Mouse (Mus musculus): ENCODE measurements around the gene Ly86. TPM values are rescaled to one million over a fixed set of nuclear protein-coding genes. Genes with fewer than 3 reads are reported as not detected.
A peak's percentile ranks its signal among the peaks of the same experiment; 100 is the strongest.

The Ly86 gene
- polyA plus RNA-seq, 1 experiment from 2014 or later, result 19.1 TPM

DNA sequence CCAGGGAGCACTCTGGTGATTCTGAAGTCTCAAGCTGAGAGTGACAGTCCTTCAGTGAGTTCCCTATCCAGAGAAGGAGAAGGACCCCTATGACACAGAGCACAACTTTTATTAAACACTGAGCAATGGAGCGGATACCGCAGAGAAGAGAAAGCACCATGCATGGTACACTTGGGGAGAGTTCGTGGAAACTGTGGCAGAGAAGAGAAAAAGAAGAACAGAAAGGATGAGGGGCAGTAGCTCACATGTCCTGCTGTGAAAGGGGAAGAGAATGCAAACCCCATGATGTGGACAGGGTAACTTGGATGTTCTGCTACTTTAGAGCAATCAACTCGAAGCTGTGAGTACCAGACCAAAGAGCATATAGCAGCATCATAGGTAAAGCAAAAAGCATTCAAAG lies 14.0 kb upstream of the Ly86 start:
- Histone ChIP-seq H3K4me1 (ENCODE audit: insufficient read depth) (no peaks in the 10 kb centered on the region), H3K36me3 (replicated peaks; ENCODE audit: insufficient read depth, low read length) (no peaks in the 10 kb centered on the region), H3K4me3 (ENCODE audit: low read depth, low read length) (no peak overlapping the region), H3K9me3 (ENCODE audit: low read length) (no peaks in the 10 kb centered on the region), H3K9ac (replicated peaks) (no peak overlapping the region), H3K27me3 (ENCODE audit: insufficient read depth, low read length) (no peaks in the 10 kb centered on the region), H3K4me2 (ENCODE audit: low read depth, low read length) (no peak overlapping the region), H3K27ac (ENCODE audit: low read depth) (no peak overlapping the region)
- 65% methylated on average over 4 of the region's 4 CpGs for WGBS (ENCODE audit: insufficient replicate concordance)
- DNase-seq (no peak), ATAC-seq (no peak)
- TF ChIP-seq CTCF (IDR thresholded peaks at IDR 0.05; ENCODE audit: low read depth) (no peak), EP300 (IDR thresholded peaks at IDR 0.05; ENCODE audit: low read depth) (no peak)

DNA sequence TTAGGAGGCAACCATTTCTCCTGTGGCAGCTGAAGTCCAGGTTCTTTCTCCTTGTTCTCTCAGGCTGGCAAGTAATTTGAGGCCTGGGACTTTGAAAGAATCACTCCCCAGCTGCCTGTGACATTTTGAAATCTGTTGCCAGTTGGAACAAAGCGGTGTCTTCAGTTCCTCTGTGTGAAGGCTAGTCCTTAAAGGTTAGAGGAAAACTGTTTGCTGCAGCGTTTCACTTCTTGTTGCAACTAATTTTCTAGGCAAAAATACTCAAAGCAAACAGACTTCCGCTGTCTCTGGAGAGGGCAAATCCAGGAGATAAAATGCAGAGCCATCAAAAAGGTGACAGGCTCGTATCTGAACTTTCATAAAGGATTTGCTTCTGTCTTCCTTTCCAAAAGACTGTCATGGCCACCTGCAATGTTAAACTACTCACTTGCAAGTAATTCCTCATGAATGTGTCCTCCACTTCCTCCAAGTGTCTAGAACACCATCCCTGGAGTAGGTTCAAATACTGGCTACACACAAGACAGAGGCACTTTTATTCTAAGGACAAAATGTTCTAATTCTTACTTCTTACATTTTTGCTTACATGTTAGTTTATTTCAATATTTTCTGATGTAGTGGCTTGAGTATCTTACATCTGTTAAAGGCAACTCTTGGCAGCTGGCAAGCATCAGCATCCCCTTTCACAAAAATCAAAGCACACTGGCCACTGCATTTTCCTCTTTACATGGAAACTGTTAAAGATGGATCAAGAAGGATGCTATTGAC lies 12.0 kb upstream of the Ly86 start:
- 62% methylated on average over 4 of the region's 4 CpGs for WGBS (ENCODE audit: insufficient replicate concordance)
- Histone ChIP-seq H3K9ac (replicated peaks) (no peak overlapping the region), H3K36me3 (replicated peaks; ENCODE audit: insufficient read depth, low read length) (no peaks in the 10 kb centered on the region), H3K27me3 (ENCODE audit: insufficient read depth, low read length) (no peaks in the 10 kb centered on the region), H3K4me2 (ENCODE audit: low read depth, low read length) (no peak overlapping the region), H3K4me1 (ENCODE audit: insufficient read depth) (no peaks in the 10 kb centered on the region), H3K27ac (ENCODE audit: low read depth) (no peak overlapping the region), H3K9me3 (ENCODE audit: low read length) (no peaks in the 10 kb centered on the region), H3K4me3 (ENCODE audit: low read depth, low read length) (no peak overlapping the region)
- no peak for TF ChIP-seq CTCF (IDR thresholded peaks at IDR 0.05; ENCODE audit: low read depth)
- DNase-seq, result no peak
- ATAC-seq, result no peak

DNA sequence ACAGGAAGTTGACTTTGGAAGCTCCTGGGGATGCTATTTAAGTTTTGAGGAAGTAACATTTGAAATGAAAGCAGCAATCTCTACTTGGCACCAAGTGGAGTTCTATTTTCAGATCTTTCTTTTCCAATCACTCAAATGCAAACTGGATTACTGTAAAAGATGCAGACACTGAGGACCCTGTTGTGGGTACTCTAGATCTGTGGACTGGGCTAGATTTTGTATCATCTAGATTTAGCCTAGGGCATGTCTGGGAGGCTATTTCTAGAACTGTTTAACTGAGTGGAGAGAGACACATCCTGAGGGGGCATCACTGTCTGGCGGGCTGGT lies 11.5 kb upstream of the Ly86 start:
- TF ChIP-seq CTCF (IDR thresholded peaks at IDR 0.05; ENCODE audit: low read depth) (no peak), EP300 (IDR thresholded peaks at IDR 0.05; ENCODE audit: low read depth) (no peak)

DNA sequence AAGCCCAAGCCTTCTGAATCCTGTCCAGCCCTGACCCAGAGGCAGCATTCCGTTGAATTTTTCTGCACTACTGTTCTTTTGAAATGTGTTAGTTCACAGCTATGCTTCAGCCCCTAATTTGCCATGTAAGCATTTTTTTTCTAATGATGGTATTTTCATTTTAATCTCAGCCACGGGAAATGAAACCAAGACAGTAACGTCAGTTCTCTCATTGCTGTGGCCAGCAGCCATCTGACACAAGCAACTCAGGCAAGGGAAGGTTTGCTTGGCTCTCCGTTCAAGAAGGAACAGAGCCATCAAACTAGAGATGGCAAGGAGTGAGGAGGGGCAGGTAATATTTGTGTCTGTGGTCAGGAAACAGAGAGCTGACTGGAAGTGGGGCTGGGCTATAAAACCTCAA lies 7.7 kb upstream of the Ly86 start:
- Histone ChIP-seq H3K4me2 (ENCODE audit: low read depth, low read length) (no peak overlapping the region), H3K27ac (ENCODE audit: low read depth) (peak overlapping the region; percentile 36; the same call in 1 of the 2 replicates), H3K27me3 (ENCODE audit: insufficient read depth, low read length) (no peaks in the 10 kb centered on the region), H3K4me3 (ENCODE audit: low read depth, low read length) (no peak overlapping the region), H3K9ac (replicated peaks) (no peak overlapping the region), H3K9me3 (ENCODE audit: low read length) (no peaks in the 10 kb centered on the region), H3K36me3 (replicated peaks; ENCODE audit: insufficient read depth, low read length) (no peaks in the 10 kb centered on the region), H3K4me1 (ENCODE audit: insufficient read depth) (no peaks in the 10 kb centered on the region)
- 52% methylated on average over 4 of the region's 4 CpGs for WGBS (ENCODE audit: insufficient replicate concordance)
- no peak for ATAC-seq
- DNase-seq, result no peak
- TF ChIP-seq EP300 (IDR thresholded peaks at IDR 0.05; ENCODE audit: low read depth) (no peak), CTCF (IDR thresholded peaks at IDR 0.05; ENCODE audit: low read depth) (no peak)

More for the DNA sequence above, 11.5 kb upstream of the Ly86 start:
- Histone ChIP-seq H3K4me1 (ENCODE audit: insufficient read depth) (no peaks in the 10 kb centered on the region), H3K9me3 (ENCODE audit: low read length) (no peaks in the 10 kb centered on the region), H3K9ac (replicated peaks) (no peak overlapping the region), H3K4me2 (ENCODE audit: low read depth, low read length) (no peak overlapping the region), H3K27ac (ENCODE audit: low read depth) (no peak overlapping the region), H3K4me3 (ENCODE audit: low read depth, low read length) (no peak overlapping the region), H3K36me3 (replicated peaks; ENCODE audit: insufficient read depth, low read length) (no peaks in the 10 kb centered on the region), H3K27me3 (ENCODE audit: insufficient read depth, low read length) (no peaks in the 10 kb centered on the region)
- no peak for ATAC-seq
- 77% methylated on average over 1 of the region's 1 CpGs for whole genome bisulfite sequencing (ENCODE audit: insufficient replicate concordance)
- DNase-seq, result no peak

DNA sequence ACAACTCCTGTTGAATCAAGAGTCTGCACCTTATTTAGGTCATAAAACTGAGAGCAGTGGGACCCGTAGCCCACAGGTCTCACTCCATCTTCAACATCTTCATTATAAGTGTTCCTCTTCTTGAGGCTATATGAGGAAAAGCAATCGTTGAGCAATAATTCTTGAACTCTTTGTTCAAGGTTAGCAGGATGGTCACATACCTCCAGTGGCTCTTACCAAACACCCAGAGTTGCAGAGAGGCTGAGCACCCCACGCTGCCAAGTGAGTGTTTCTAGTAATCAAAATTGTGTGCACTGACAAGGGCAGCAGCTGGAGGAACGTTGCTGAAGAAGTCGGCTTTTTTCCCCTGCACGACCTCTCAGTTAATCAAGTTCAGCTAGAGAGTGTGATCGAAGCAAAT lies 7.1 kb upstream of the Ly86 start:
- H3K4me3 ChIP-seq (ENCODE audit: low read depth, low read length), result no peak overlapping the region
- TF ChIP-seq EP300 (IDR thresholded peaks at IDR 0.05; ENCODE audit: low read depth) (no peak), CTCF (IDR thresholded peaks at IDR 0.05; ENCODE audit: low read depth) (no peak)
- H3K27ac ChIP-seq (ENCODE audit: low read depth), result peak overlapping the region; percentile 36; the same call in 1 of the 2 replicates
- 61% methylated on average over 7 of the region's 7 CpGs for WGBS (ENCODE audit: insufficient replicate concordance)
- DNase-seq (no peak), ATAC-seq (no peak)
- H3K9ac ChIP-seq (replicated peaks), result no peak overlapping the region
- H3K4me1 ChIP-seq (ENCODE audit: insufficient read depth), result no peaks in the 10 kb centered on the region
- no peaks in the 10 kb centered on the region for H3K9me3 ChIP-seq (ENCODE audit: low read length)
- H3K4me2 ChIP-seq (ENCODE audit: low read depth, low read length), result no peak overlapping the region
- no peaks in the 10 kb centered on the region for H3K27me3 ChIP-seq (ENCODE audit: insufficient read depth, low read length)
- no peaks in the 10 kb centered on the region for H3K36me3 ChIP-seq (replicated peaks; ENCODE audit: insufficient read depth, low read length)

DNA sequence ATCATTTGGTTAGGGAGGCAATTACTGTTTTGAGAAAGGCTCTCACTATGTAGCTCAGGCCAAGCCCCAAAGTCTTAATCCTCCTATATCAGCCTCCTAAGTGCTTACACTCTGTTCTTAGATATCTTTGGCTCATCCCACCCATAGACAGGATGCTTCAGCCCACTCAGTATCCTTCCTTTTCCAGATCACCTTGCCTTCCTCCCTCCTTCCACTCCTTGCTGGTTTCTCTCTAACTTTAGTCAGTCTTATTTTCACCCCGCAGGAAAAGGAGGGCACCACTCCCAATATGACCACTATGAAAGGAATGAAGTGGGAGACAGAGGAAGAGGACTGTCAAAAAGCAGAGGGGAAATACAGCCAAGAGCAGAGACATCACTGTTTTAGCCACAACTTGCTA lies 2.2 kb upstream of the Ly86 start:
- WGBS (ENCODE audit: insufficient replicate concordance), result 71% methylated on average over 1 of the region's 1 CpGs
- no peak overlapping the region for H3K4me2 ChIP-seq (ENCODE audit: low read depth, low read length)
- no peak overlapping the region for H3K4me3 ChIP-seq (ENCODE audit: low read depth, low read length)
- TF ChIP-seq EP300 (IDR thresholded peaks at IDR 0.05; ENCODE audit: low read depth) (no peak), CTCF (IDR thresholded peaks at IDR 0.05; ENCODE audit: low read depth) (no peak)
- H3K36me3 ChIP-seq (replicated peaks; ENCODE audit: insufficient read depth, low read length), result no peaks in the 10 kb centered on the region
- DNase-seq, result no peak
- no peak for ATAC-seq
- H3K27ac ChIP-seq (ENCODE audit: low read depth), result no peak overlapping the region
- peaks cover 6% of the 10 kb centered on the region for H3K4me1 ChIP-seq (ENCODE audit: insufficient read depth)
- no peaks in the 10 kb centered on the region for H3K27me3 ChIP-seq (ENCODE audit: insufficient read depth, low read length)
- H3K9me3 ChIP-seq (ENCODE audit: low read length), result no peaks in the 10 kb centered on the region
- H3K9ac ChIP-seq (replicated peaks), result no peak overlapping the region
